ENCODE assay signal across 9 mouse cellular contexts in the genomic region with DNA sequence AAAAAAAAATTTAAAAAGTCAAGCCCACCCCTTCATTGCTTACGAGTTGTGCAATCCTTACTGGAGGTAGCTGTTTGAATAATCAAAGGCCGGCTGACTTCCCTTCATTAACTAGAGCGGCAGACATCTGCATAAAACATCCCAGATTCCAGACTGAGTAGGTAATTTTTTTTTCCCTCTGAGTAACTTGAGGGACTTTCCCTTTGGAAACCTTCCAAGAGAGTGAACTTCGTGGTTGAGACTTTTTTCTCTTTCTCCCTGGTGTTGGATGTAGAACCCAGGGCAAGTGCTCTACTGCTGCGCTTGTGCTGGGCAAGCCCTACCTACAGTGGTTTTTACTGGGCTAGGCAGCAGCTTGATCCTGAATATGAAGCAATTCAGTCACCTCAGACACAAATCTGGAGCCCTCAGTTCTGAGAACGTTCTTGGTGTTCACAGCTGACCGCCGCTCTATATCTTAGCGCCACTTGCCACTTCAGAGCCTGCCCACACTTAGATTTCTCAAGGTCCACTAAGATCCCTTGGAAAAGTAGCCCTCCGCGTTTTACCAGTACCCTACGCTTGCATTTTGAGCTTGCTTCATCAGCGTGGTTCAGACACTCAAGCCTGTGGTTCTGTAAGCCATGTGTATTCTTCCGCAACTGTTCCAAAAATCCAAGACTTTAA.
DNase-seq lines count a peak whose midpoint lies in the region; ATAC-seq lines count a peak whose summit lies in the region.
"Had no signal": no experiment of that assay in that cellular context is flagged by ENCODE, and none has a peak within 500 bp of the region (broad histone marks: within the 10 kb centered on the region; RNA-seq: fewer than 3 reads in every experiment).

No protein-coding gene starts in this region.

- H3K36me3 ChIP-seq in liver, embryonic 13.5 days: no peaks in the 10 kb centered on the region

- H3K4me3 ChIP-seq in liver, embryonic 13.5 days (replicated peaks): no peak overlapping the region

- H3K27me3 ChIP-seq in liver, embryonic 13.5 days: no peaks in the 10 kb centered on the region

- no peaks in the 10 kb centered on the region for H3K9me3 ChIP-seq in liver, embryonic 13.5 days (replicated peaks)
- H3K9me3 ChIP-seq: G1E had no signal

- DNase-seq in embryo, embryonic 10 days (ENCODE audit: low spot score): peak; percentile 17
- no peak for DNase-seq in embryo, embryonic 9.5 days (ENCODE audit: extremely low spot score)
- peak; percentile 44 for DNase-seq in MN1 (ENCODE audit: low spot score)
- peak; percentile 68 to 86 for DNase-seq in heart, adult 9 months (ENCODE audit: low spot score in 2 of 2)
- DNase-seq in liver, embryonic 13.5 days: no peak
- no peak for DNase-seq in right cerebral cortex, adult 2 months (ENCODE audit: low spot score in 2 of 2)
- DNase-seq in cerebellum, adult 8-10 months: no peak
- DNase-seq in right cerebral cortex, postnatal 25 days: no peak

- H3K4me1 ChIP-seq in liver, embryonic 13.5 days (replicated peaks): peaks cover 27% of the 10 kb centered on the region

- ATAC-seq in liver, embryonic 13.5 days (ENCODE audit: low read depth): no peak

- 66% methylated on average over 14 of the region's 14 CpGs for WGBS in liver, embryonic 13.5 days (ENCODE audit: insufficient replicate concordance)

- H3K27ac ChIP-seq in liver, embryonic 13.5 days: 0 out of 2 replicates have a peak overlapping the region, but pooled peaks have one; percentile 6

- H3K4me2 ChIP-seq in liver, embryonic 13.5 days: no peak overlapping the region

- no peak overlapping the region for H3K9ac ChIP-seq in liver, embryonic 13.5 days

Comparison
In these comparisons a context has a peak if more than half of its experiments do, and no peak if none do; other contexts are left out.
1. DNase-seq: peak in embryo, embryonic 10 days (single experiment), MN1 (single experiment) and heart, adult 9 months (2 of 2); none in embryo, embryonic 9.5 days (single experiment), liver, embryonic 13.5 days (single experiment), right cerebral cortex, adult 2 months (0 of 2), cerebellum, adult 8-10 months (single experiment) and right cerebral cortex, postnatal 25 days (single experiment).